Mouse (Mus musculus) lung, postnatal 0 days (tissue): ENCODE measurements around the gene Nsg2. TPM values are rescaled to one million over a fixed set of nuclear protein-coding genes. Genes with fewer than 3 reads are reported as not detected.
"Not testable (repeated sequence)": the region's sequence is repeated elsewhere in the genome, so short reads cannot be mapped to it uniquely, and the experiment has no call there.

Experiments used
- ATAC-seq: fragments of 200-750 bp; cut with Nextera tagmentation; 2 replicates; pipeline ENCODE4 v1.8.0; 2017; ENCODE audit warnings: moderate library complexity
- DNase-seq: peaks from one replicate; pipeline ENCODE4 v3.0.0-alpha.2; 2016; ENCODE audit warnings: low spot score
- H3K27ac ChIP-seq: fragments of 300-500 bp; sonication (generic); 2 replicates; pipeline ENCODE4 v1.5.1; 2014; ENCODE audit warnings: antibody characterized with exemption, mild to moderate bottlenecking, low read length, mixed read lengths
- H3K27me3 ChIP-seq: fragments of 300-500 bp; sonication (generic); replicated peaks from 2 replicates; pipeline ENCODE4 v1.6.1; 2014; ENCODE audit warnings: low read length, mixed read lengths; ENCODE audit not compliant: insufficient read depth
- H3K36me3 ChIP-seq: fragments of 300-500 bp; sonication (generic); 2 replicates; pipeline ENCODE4 v1.6.1; 2014; ENCODE audit warnings: low read length, mixed read lengths; ENCODE audit not compliant: insufficient read depth
- H3K4me1 ChIP-seq: fragments of 300-500 bp; sonication (generic); 2 replicates; pipeline ENCODE4 v1.6.1; 2014; ENCODE audit warnings: antibody characterized with exemption, low read depth, low read length, mixed read lengths; ENCODE audit not compliant: insufficient read depth
- H3K4me2 ChIP-seq: fragments of 300-500 bp; sonication (generic); replicated peaks from 2 replicates; pipeline ENCODE4 v1.6.1; 2014; ENCODE audit warnings: low read depth, mild to moderate bottlenecking, low read length, moderate library complexity, mixed read lengths
- H3K4me3 ChIP-seq: fragments of 300-500 bp; sonication (generic); 2 replicates; pipeline ENCODE4 v1.5.1; 2014; ENCODE audit warnings: low read depth, low read length
- H3K9ac ChIP-seq: fragments of 300-500 bp; sonication (generic); replicated peaks from 2 replicates; pipeline ENCODE4 v1.6.1; 2014; ENCODE audit warnings: low read depth, mild to moderate bottlenecking
- H3K9me3 ChIP-seq: fragments of 300-500 bp; sonication (generic); 2 replicates; pipeline ENCODE4 v1.6.1; 2016; ENCODE audit warnings: low read length, mixed read lengths
- CTCF ChIP-seq: IDR thresholded peaks from 2 replicates; pipeline ENCODE4 v1.5.1; 2016; ENCODE audit warnings: antibody characterized with exemption, mild to moderate bottlenecking
- EP300 ChIP-seq: IDR thresholded peaks from 2 replicates; pipeline ENCODE4 v1.6.1; 2016; ENCODE audit warnings: antibody characterized with exemption, mild to moderate bottlenecking, control low read depth
- WGBS: fragments of 180-500 bp; shearing (Covaris S2); extraction: QIAGEN DNeasy Blood & Tissue Kit; methylation state at CpG from one replicate; pipeline ENCODE4 v1.1.7; 2014; 5-methylcytosine and 5-hydroxymethylcytosine counted together
- polyA plus RNA-seq: library from polyadenylated mRNA; unstranded; fragments of >200 nt; fragmentation: Nextera tagmentation; extraction: Ambion mirVana; gene quantifications from 2 replicates; pipeline ENCODE4 v1.2.1, GENCODE M21; 2015

Nsg2 gene
- polyA plus RNA-seq, 1 experiment from 2014 or later: 0.20 TPM

DNA sequence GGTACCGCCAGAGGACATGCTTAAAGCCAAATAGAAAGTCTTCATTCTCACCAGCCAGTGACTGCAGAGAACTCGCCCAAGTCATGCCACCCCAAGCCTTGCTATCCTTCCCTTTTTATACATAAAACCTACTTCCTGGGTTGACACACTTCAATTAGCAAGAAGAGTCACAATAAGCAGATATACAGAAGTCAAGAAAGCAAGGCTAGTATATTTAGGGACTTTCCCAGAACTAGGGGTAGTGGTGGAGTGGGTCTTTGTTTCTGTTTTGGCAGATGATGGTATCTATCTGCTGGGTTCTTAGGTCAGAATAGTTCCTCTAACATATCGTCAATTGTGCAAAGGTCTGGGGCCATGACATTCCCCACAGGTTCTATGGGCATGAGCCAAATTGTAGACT, 7.7 kb upstream of the Nsg2 start:
- ATAC-seq (no peak), DNase-seq (no peak)
- WGBS: 87% methylated on average over 3 of the region's 3 CpGs
- H3K9me3 ChIP-seq: no peaks in the 10 kb centered on the region
- H3K4me2 ChIP-seq: no peak overlapping the region
- TF ChIP-seq CTCF: no peak
- TF ChIP-seq EP300: no peak
- H3K4me3 ChIP-seq: no peak overlapping the region
- no peak overlapping the region for H3K27ac ChIP-seq
- H3K27me3 ChIP-seq: no peaks in the 10 kb centered on the region
- H3K4me1 ChIP-seq: no peaks in the 10 kb centered on the region
- no peaks in the 10 kb centered on the region for H3K36me3 ChIP-seq
- H3K9ac ChIP-seq: no peak overlapping the region

DNA sequence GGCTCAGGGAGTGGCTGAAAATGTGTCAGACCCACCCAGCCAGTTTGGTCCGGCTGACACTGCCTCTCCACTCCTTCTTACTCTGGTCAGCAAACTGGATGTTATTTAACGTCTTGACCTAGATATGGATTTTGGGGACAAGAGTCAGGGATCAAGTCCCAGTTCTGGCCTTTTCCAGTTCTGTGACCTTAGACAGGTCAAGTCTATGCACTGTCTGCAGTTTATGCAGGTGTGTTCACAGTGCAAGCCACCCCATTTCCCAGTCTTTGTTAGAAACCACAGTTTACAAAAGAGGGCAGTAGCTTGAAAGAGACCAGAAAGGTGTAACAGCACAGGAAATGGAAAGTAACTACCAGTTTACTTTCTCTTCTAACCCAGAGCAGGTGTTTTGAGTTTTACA, 547 bp upstream of the Nsg2 start:
- no peak overlapping the region for H3K4me2 ChIP-seq

DNA sequence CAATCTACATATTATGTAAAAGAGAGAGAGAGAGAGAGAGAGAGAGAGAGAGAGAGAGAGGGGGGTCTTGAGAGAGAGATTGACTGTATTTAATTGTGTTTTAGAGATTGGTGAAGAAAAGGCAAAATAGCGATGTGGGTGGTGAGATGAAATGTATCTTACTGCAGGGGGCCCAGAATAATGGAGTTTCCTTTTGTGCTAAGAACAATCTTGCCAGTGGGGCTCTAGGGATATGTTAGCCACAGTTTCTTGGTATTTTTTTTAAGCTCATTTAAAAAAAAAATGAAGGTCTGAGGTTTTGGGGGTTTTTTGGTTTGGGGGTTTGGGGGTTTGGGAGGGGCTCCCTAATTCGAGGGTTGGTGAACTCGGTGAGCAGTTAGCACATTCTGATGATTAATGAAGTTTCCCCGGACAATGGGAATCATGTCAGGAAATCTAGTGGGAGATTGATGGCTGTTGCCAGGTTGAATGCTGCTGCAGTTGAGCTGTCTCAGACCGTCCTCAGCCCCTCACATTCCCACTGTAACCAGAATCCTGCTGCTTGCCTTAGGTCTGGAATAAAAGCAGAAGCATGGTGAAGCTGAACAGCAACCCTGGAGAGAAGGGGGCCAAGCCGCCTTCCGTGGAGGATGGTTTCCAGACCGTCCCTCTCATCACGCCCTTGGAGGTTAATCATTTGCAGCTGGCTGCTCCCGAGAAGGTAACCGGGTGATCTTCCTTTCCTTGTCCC, 1.1 kb downstream of the Nsg2 start:
- ATAC-seq: no peak
- no peaks in the 10 kb centered on the region for H3K36me3 ChIP-seq
- H3K9ac ChIP-seq: no peak overlapping the region
- no peaks in the 10 kb centered on the region for H3K4me1 ChIP-seq
- DNase-seq: no peak
- no peak for TF ChIP-seq CTCF
- TF ChIP-seq EP300: no peak
- 6% methylated on average over 11 of the region's 11 CpGs for WGBS
- H3K27ac ChIP-seq: no peak overlapping the region
- H3K9me3 ChIP-seq: no peaks in the 10 kb centered on the region
- H3K4me2 ChIP-seq: no peak overlapping the region
- H3K27me3 ChIP-seq: no peaks in the 10 kb centered on the region
- no peak overlapping the region for H3K4me3 ChIP-seq

More for the DNA sequence above, 547 bp upstream of the Nsg2 start:
- Histone ChIP-seq H3K4me3 (no peak overlapping the region), H3K4me1 (no peaks in the 10 kb centered on the region), H3K9me3 (no peaks in the 10 kb centered on the region), H3K9ac (no peak overlapping the region), H3K27ac (no peak overlapping the region), H3K27me3 (no peaks in the 10 kb centered on the region), H3K36me3 (no peaks in the 10 kb centered on the region)
- 24% methylated on average over 2 of the region's 2 CpGs for WGBS
- ATAC-seq (no peak), DNase-seq (no peak)
- TF ChIP-seq EP300: no peak
- TF ChIP-seq CTCF: no peak

DNA sequence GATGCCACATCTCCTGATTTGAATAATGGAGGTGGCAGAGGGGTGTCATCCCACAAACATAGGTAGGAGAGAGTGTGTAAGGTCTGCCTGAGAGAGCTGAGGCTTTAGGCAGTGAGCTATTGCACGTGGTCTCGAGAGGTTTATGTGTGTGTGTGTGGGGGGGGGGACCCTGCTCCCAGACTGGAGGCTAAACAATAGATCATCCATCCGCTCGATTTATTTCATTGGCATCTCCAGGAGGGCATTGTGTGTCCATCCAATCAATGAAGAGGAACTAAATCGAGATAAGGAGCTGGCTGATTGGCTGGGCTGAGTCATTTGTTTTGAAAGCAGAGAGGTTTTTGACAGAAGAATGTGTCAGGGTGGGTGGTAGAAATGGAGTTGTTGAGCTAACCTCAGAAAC, 2.4 kb downstream of the Nsg2 start:
- no peak for TF ChIP-seq EP300
- no peak for TF ChIP-seq CTCF
- Histone ChIP-seq H3K27me3 (no peaks in the 10 kb centered on the region), H3K27ac (no peak overlapping the region), H3K9ac (no peak overlapping the region), H3K4me3 (no peak overlapping the region), H3K4me1 (no peaks in the 10 kb centered on the region), H3K4me2 (no peak overlapping the region), H3K9me3 (no peaks in the 10 kb centered on the region), H3K36me3 (no peaks in the 10 kb centered on the region)
- DNase-seq (no peak), ATAC-seq (no peak)
- WGBS: 5% methylated on average over 5 of the region's 5 CpGs

DNA sequence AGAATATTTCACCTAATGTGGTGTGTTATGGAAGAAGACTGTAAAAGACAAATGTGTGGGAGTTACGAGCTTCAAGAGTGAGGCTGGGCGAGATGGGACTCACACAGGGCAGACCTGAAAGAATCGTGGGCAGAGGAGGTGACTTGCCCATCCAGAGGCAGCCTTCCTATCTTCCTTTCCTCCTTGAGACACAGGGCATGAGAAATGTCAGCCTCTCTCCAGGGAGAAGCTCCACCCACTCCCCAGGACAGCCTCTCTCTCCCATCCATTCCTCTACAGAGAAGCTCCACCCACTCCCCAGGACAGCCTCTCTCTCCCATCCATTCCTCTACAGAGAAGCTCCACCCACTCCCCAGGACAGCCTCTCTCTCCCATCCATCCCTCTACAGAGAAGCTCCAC, 7.8 kb downstream of the Nsg2 start:
- H3K9ac ChIP-seq, ATAC-seq, H3K4me1 ChIP-seq, H3K9me3 ChIP-seq, H3K27me3 ChIP-seq, DNase-seq, H3K4me3 ChIP-seq, H3K27ac ChIP-seq, H3K4me2 ChIP-seq, H3K36me3 ChIP-seq: not testable (repeated sequence)
- 82% methylated on average over 3 of the region's 3 CpGs for WGBS

DNA sequence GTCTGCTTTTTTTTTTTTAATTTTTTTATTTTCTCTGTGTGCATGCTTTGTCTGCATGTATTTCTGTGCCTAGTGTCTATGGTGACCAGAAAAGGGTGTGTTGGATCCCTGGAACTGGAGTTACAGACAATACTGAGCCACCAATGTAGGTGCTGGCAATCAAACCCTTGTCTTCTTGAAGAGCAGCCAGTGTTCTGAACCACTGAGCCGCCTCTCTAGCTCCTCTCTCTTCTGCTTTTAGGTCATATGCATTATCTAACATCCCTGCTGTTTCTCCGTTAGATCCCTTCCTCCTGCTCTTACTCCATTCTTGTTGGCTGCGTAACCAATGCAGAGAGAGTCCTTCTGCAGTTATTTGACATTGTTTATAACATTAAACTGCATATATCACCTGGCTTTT, 8.6 kb downstream of the Nsg2 start:
- no peak overlapping the region for H3K4me3 ChIP-seq
- ATAC-seq (no peak), DNase-seq (no peak)
- no peaks in the 10 kb centered on the region for H3K4me1 ChIP-seq
- no peaks in the 10 kb centered on the region for H3K27me3 ChIP-seq
- no peak overlapping the region for H3K4me2 ChIP-seq
- H3K9me3 ChIP-seq: no peaks in the 10 kb centered on the region
- no peak overlapping the region for H3K9ac ChIP-seq
- 80% methylated on average over 3 of the region's 3 CpGs for WGBS
- H3K27ac ChIP-seq: no peak overlapping the region
- no peaks in the 10 kb centered on the region for H3K36me3 ChIP-seq
- TF ChIP-seq CTCF (no peak), EP300 (no peak)
